Mouse (Mus musculus): ENCODE data around the gene Spen.

Gene Spen

DNA sequence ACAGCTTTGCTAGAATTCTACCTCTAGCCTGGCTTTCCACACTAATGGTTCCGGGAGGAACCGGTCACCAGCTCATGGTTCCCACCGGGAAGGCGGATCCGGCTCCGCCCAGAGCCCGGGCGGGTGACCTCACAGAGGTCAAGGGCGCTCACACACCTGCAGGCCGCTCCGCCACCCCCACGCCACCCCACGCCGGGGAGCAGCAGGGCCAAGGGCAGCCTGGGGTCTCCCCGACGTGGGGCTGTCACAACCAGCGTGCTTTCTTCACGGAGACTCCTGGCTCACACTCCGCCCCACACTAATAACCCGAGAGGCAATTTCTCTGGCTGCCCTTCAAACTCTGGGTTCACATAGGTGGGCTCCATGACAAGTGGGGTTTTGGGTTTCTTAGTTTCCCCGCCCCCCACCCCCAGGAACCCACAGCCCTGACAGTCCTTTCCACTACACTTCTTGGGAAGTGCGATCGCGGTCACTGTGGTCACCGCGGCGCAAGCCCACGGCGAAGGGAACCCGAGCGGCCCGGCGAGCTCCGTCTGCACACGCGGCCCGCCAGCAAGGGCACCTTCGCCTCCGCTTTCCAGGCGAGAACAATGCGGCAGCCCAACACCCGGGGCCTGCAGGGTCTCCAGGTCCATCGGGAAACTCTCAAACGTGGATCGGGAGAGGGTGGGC is 6.8 kb upstream of the Spen start:
- ChIA-PET POLR2A (interaction anchor here (0.5 to 39.3 kb wide), 88 partner anchors 7 to 857 kb away, joined by 3 to 2081 read pairs (median 5); partner anchors contain the start of genes Spen (in 4 of the 4), Hspb7 (in 1 of the 4) and Tmem82 (in 1 of the 4)), CTCF (interaction anchor here (0.6 to 1.0 kb wide), 8 partner anchors 14 to 184 kb away, joined by 3 to 6 read pairs (median 3); no protein-coding TSS in a partner anchor)

DNA sequence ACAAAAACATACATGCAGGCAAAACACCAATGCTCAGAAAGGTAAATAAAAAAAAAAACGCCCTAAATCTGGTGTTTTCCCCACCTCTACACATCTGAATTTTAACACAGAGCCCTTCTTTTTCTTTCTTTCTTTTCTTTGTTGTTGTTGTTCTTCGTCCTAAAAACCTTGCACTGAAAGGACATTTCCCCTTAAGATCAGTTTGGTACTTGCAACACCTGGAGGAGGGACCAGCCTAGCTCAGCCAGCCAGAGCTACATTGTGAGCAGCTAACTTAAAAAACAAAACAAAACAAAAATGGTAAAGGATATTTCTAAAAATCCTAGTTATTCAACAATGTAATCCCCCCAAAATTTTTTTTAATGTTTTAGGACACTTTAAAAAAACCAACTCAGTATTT is 6.1 kb upstream of the Spen start:
- ChIA-PET POLR2A (interaction anchor here (0.6 to 39.3 kb wide), 60 partner anchors 8 to 850 kb away, joined by 3 to 2081 read pairs (median 4); partner anchors contain the start of gene Spen (in 1 of the 4)), CTCF (interaction anchor here in 3 of 4 experiments (0.6 to 1.0 kb wide), 5 partner anchors 15 to 112 kb away, joined by 3 to 4 read pairs (median 3); no protein-coding TSS in a partner anchor)

DNA sequence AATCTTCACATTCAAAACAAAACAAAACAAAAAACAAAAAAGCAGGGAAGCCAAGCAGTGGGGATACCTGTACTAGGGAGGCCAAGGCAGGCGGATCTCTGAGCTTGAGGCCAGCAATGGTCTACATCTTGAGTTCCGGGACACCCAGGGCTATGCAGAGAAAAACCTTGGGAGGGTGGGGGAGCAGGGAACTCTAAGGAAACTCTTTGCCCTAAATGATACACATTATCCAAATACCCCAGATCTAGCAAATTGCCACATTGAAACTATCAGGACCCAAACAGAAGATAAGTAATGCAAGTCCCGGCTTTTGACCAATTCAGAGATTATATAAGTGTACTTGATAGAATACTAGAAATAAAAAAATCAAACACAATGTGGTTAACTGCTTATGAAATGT is 5.2 kb upstream of the Spen start:
- CTCF ChIA-PET, result no interaction called here
- POLR2A ChIA-PET, result interaction anchor here in 3 of 4 experiments (0.6 to 39.3 kb wide), 11 partner anchors 10 to 263 kb away, joined by 3 to 2081 read pairs (median 45); partner anchors contain the start of gene Spen (in 1 of the 3)

DNA sequence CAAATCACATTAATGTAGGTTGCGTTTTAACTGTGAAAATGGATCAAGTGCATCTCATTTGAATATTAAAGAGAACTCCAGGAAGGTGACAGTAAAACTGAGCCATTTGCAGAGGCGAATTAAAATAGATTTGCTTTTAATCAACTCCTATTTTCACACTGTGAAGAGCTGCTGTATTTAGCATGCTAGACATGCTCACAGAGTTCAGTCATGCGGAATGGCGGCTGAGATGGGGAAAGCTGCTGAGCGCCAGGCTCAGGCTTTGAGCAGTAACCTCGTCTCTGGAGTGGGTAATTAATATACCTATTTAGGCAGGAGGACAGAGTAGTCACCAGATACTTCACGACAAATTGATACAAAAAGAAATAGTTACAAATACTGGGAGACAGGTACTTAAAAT is 3.5 kb upstream of the Spen start:
- ChIA-PET POLR2A (interaction anchor here in 2 of 4 experiments (0.7 to 39.3 kb wide), 7 partner anchors 8 to 114 kb away, joined by 3 to 2081 read pairs (median 6); partner anchors contain the start of gene Spen (in 1 of the 2)), CTCF (interaction anchor here in 1 of 4 experiments (0.8 kb wide), 1 partner anchor 22 kb away, joined by 3 read pairs; no protein-coding TSS in a partner anchor)

GRCm38 (mm10) chr4:141540844-141541243 is 2.4 kb upstream of the Spen start:
- ChIA-PET CTCF (no interaction called here), POLR2A (interaction anchor here in 2 of 4 experiments (0.7 to 39.3 kb wide), 6 partner anchors 17 to 113 kb away, joined by 3 to 2081 read pairs (median 3); no protein-coding TSS in a partner anchor)

- ChIA-PET POLR2A (interaction anchor here (0.6 to 39.3 kb wide), 41 partner anchors 7 to 527 kb away, joined by 3 to 2081 read pairs (median 4); no protein-coding TSS in a partner anchor), CTCF (interaction anchor here in 1 of 4 experiments (1.3 kb wide), 1 partner anchor 37 kb away, joined by 3 read pairs; no protein-coding TSS in a partner anchor)
Measured at GRCm38 (mm10) chr4:141539213-141539767, 893 bp upstream of the Spen start.

DNA sequence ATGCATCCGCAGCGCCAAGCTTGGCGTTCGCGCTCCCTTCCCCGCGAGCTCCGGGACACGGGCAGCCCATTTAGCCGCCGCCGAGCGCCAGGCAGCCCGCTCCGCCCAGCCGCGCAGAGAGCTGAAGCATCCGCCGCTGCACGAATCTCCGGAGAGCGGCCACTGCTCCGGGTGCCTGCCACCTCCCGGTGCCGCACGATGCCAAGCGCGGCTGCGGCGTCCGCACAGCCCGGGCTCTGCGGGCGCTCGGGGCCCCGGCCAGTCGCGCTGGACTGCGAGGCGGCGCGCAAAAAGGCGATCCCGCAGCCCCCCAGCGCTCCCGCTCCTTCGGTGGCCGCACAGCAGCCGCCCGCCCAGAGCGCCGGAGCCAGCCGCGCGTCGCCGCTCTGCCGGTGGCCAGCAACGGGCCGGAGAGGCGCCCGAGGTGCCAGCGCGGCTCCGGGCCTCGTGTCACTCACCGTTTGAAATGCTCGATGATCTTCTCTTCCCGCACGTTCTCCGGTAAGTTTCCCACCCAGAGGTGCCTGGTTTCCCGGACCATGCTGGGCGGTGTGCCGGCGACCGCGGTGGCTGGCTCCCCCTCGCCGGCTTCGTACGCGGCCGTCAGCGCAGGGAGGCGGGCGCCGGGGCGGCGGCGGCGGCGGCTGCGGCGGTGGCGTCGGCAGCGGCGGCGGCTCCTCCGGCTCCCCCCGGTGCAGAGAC is 540 bp downstream of the Spen start:
- ChIA-PET CTCF (interaction anchor here in 3 of 4 experiments (0.7 to 1.3 kb wide), 3 partner anchors 9 to 38 kb away, joined by 3 read pairs; no protein-coding TSS in a partner anchor), POLR2A (interaction anchor here (0.5 to 39.3 kb wide), 60 partner anchors 8 to 1798 kb away, joined by 3 to 2081 read pairs (median 4); no protein-coding TSS in a partner anchor)

- ChIA-PET POLR2A (interaction anchor here (0.5 to 39.3 kb wide), 33 partner anchors 8 to 1798 kb away, joined by 3 to 2081 read pairs (median 7); no protein-coding TSS in a partner anchor), CTCF (interaction anchor here in 1 of 4 experiments (0.7 kb wide), 1 partner anchor 29 kb away, joined by 3 read pairs; no protein-coding TSS in a partner anchor)
Measured at GRCm38 (mm10) chr4:141537226-141537610, 1.2 kb downstream of the Spen start.

DNA sequence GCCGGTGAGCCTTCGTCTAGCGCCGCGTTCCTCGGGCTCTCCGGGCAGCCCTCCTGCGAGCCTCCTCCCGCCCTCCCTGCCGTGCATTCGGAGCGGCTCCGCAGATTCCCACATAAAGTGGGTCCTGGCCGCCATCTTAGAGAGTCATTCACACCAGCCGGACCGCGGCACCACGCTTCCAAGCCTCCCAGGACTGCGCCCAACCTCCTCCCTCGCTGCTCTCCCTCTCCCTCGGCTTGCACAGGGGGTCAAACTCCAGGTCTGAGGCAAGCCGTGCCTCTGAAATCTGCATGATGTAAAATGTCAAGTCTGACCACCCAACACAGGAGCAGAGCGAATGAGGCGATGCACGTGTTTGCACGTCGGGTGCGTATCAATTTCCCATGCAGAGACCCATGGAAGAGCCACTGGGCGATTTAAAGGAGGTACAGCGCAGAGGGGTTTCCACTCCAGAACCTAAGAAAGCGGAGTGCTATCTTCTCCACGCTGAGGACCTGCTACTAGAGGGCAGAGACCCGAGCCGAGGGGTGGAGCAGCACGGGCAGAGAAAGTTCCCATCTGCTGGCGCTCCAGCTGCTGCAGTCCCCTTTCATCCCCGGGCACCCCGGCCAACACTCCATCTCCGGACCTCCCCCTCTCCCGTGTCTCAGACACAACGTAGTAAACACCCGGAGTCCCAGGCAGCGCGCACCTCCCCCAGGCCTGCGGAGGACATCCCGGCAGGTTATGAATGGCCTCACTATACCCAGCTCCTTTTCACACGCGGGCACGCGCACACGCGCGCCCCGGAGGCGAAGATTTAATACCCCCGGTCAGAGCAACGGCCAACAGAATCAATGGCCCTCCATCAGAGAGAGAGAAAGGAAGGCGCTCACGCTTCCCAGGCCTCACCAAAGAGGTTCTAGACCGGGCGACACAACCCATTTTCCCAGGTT is 1.8 kb downstream of the Spen start:
- ChIA-PET CTCF (interaction anchor here in 1 of 4 experiments (0.6 kb wide), 1 partner anchor 35 kb away, joined by 5 read pairs; no protein-coding TSS in a partner anchor), POLR2A (interaction anchor here (0.5 to 39.3 kb wide), 28 partner anchors 8 to 254 kb away, joined by 3 to 2081 read pairs (median 6); no protein-coding TSS in a partner anchor)

DNA sequence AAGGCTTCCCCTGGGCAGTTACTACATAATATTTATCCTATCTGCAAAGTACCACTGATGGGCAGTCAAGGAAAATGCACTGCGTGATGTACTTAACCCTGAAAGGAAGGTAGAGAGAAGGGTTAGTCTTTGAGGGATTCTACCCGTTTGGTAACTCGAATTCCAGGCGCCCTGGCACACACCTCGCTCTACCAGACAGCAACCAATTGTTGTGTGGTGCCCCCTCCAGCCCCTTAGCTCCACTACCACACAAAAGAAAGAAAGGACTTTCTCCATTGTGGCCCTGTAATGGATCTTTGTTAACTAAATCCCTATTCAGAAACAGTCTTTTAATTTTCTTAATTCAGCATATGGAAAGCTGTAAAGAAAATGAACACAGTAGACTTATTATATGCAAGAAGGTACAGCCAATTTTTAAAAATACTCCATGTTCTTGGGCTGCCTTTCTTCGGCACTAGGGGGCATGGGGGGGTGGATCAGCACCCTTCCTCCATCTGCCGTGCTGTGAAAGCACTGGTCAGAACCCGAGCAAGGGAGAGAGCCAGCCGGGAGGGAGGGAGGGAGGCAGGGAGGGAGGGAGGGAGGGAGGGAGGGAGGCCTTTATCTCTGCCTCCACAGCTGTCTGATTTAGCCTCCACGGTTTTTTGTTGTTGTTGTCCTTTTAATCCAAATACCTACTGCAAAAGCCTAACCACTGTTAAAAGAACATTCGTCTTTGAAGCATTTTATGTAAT is 3.3 kb downstream of the Spen start:
- POLR2A ChIA-PET, result interaction anchor here (0.6 to 39.3 kb wide), 24 partner anchors 10 to 613 kb away, joined by 3 to 2081 read pairs (median 5); no protein-coding TSS in a partner anchor
- CTCF ChIA-PET, result interaction anchor here in 1 of 4 experiments (0.5 kb wide), 1 partner anchor 51 kb away, joined by 3 read pairs; no protein-coding TSS in a partner anchor

DNA sequence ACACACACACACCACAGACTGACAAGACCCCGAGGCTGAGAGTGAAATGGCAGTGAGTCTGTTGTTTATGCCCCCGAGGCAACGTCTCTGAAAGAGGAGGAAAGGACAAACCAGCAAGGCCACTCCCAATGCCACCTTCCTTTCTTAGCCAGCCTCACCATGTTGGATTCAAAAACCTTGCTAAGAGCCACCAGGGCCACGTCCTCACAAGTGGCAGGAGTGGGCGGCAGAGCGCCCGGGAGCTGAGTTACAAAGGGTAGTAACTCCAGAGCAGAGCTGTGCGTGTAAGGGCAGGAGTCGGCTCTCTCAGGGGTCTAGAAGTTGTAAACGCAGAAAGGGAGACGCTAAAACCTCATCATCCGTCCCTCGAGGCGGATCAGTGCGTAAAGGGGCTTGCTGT is 7.4 kb downstream of the Spen start:
- CTCF ChIA-PET, result interaction anchor here in 3 of 4 experiments (0.6 to 2.3 kb wide), 3 partner anchors 21 to 209 kb away, joined by 3 to 5 read pairs (median 4); no protein-coding TSS in a partner anchor
- POLR2A ChIA-PET, result interaction anchor here (0.5 to 39.3 kb wide), 15 partner anchors 10 to 500 kb away, joined by 3 to 2081 read pairs (median 5); no protein-coding TSS in a partner anchor

GRCm38 (mm10) chr4:141528938-141529337 is 9.5 kb downstream of the Spen start:
- ChIA-PET POLR2A (interaction anchor here (0.6 to 39.3 kb wide), 33 partner anchors 9 to 542 kb away, joined by 3 to 2081 read pairs (median 4); partner anchors contain the start of gene Spen (in 2 of the 4)), CTCF (interaction anchor here (0.6 to 1.7 kb wide), 24 partner anchors 11 to 381 kb away, joined by 3 to 11 read pairs (median 4); partner anchors contain the start of gene Fbxo42 (in 1 of the 4))

GRCm38 (mm10) chr4:141526936-141527650 is 11.3 kb downstream of the Spen start:
- CTCF ChIA-PET, result interaction anchor here in 1 of 4 experiments (0.7 kb wide), 1 partner anchor 26 kb away, joined by 3 read pairs; no protein-coding TSS in a partner anchor
- POLR2A ChIA-PET, result interaction anchor here in 2 of 4 experiments (0.6 to 2.3 kb wide), 6 partner anchors 10 to 95 kb away, joined by 3 to 11 read pairs (median 4); partner anchors contain the start of gene Spen (in 1 of the 2)

DNA sequence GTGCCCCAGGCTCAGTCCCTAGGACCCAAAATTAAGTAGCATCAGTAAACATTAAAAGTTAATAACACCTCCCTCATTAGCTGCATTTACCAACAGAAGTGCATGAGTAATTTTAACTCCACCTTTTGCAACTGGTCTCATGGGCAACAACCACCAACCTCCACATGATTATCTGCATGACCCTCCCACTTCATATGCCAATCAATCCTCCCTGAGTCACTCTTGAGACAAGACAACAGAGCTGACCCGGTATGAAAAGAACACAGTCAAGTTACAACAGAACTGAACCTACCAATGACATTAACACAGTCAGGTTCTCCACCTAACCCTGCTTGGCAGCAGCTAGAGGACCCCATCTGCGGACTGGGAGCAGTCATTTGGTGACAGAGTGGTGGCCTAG is 12.5 kb downstream of the Spen start:
- ChIA-PET POLR2A (interaction anchor here in 3 of 4 experiments (0.6 to 2.9 kb wide), 10 partner anchors 9 to 93 kb away, joined by 3 to 11 read pairs (median 4); partner anchors contain the start of gene Spen (in 1 of the 3)), CTCF (interaction anchor here in 3 of 4 experiments (0.6 to 1.1 kb wide), 4 partner anchors 15 to 397 kb away, joined by 3 to 8 read pairs (median 4); no protein-coding TSS in a partner anchor)

DNA sequence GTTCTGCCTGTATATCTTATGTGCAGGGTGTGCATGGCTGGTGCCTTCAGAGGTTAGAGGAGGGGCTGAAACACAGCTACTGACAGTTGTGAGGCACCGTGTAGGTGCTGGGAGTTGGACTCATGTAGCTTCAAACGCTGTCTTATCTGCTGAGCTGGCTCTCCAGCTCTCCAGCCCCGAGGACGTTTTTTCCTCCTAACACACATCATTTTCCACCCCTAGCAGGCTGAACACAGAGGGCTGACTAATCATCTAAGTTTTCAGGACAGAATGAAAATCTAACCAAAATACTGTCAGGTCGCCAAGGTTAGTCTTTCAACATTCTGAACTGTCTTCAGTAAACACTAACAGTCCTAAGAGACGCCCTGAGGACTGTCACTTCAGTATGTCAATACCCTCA is 13.7 kb downstream of the Spen start:
- CTCF ChIA-PET, result interaction anchor here in 1 of 4 experiments (1.5 kb wide), 1 partner anchor 113 kb away, joined by 3 read pairs; no protein-coding TSS in a partner anchor
- POLR2A ChIA-PET, result interaction anchor here in 3 of 4 experiments (0.9 to 2.9 kb wide), 15 partner anchors 9 to 51 kb away, joined by 3 to 10 read pairs (median 3); partner anchors contain the start of gene Spen (in 1 of the 3)

All from embryonic stem cell, embryonic (primary cell).